Mouse (Mus musculus) heart, postnatal 0 days (tissue): ENCODE data around the gene Myo3b.

Source experiments
- CTCF ChIP-seq: IDR thresholded peaks from 2 replicates; pipeline ENCODE4 v1.5.1; 2016; ENCODE audit warnings: antibody characterized with exemption, control low read depth, low read depth
- EP300 ChIP-seq: IDR thresholded peaks from 2 replicates; pipeline ENCODE4 v1.6.1; 2016; ENCODE audit warnings: antibody characterized with exemption, low read depth

GRCm38 (mm10) chr2:70128590-70128989 is 89.7 kb downstream of the Myo3b start:
- TF ChIP-seq CTCF (no peak), EP300 (no peak)
